Mouse (Mus musculus) brain, embryonic 14.5 days (tissue): ENCODE results near the gene Pdzd2. TPM values are rescaled to one million over a fixed set of nuclear protein-coding genes. Genes with fewer than 3 reads are reported as not detected.

Experiments
- DNase-seq: peaks from one replicate; pipeline ENCODE4 v3.0.0-alpha.2; 2011; ENCODE audit warnings: low read depth
- CTCF ChIP-seq: fragments of 200-500 bp; IDR thresholded peaks from 2 replicates; pipeline ENCODE4 v1.5.1; 2012; ENCODE audit warnings: inconsistent platforms, mild to moderate bottlenecking, moderate library complexity, borderline replicate concordance; ENCODE audit not compliant: insufficient read depth, insufficient read length; ENCODE audit errors: extremely low read depth
- POLR2A ChIP-seq: fragments of 200-500 bp; IDR thresholded peaks from 2 replicates; pipeline ENCODE4 v1.6.1; 2012; ENCODE audit warnings: mild to moderate bottlenecking, inconsistent platforms, borderline replicate concordance; ENCODE audit not compliant: poor library complexity, insufficient read depth, insufficient read length, severe bottlenecking; ENCODE audit errors: extremely low read depth
- polyA plus RNA-seq: library from polyadenylated mRNA; depleted of rRNA; stranded (reverse); fragments of >200 nt; gene quantifications from 2 replicates; pipeline ENCODE4 v1.2.3, GENCODE M21; 2012

Pdzd2 gene
- polyA plus RNA-seq, 1 experiment: 7.7 TPM

- TF ChIP-seq CTCF (no peak), POLR2A (no peak)
- no peak for DNase-seq
Observed at GRCm38 (mm10) chr15:12655959-12656662, 83.6 kb downstream of the Pdzd2 start.

GRCm38 (mm10) chr15:12655316-12655715, 84.4 kb downstream of the Pdzd2 start:
- TF ChIP-seq POLR2A (no peak), CTCF (no peak)
- DNase-seq: no peak

DNA sequence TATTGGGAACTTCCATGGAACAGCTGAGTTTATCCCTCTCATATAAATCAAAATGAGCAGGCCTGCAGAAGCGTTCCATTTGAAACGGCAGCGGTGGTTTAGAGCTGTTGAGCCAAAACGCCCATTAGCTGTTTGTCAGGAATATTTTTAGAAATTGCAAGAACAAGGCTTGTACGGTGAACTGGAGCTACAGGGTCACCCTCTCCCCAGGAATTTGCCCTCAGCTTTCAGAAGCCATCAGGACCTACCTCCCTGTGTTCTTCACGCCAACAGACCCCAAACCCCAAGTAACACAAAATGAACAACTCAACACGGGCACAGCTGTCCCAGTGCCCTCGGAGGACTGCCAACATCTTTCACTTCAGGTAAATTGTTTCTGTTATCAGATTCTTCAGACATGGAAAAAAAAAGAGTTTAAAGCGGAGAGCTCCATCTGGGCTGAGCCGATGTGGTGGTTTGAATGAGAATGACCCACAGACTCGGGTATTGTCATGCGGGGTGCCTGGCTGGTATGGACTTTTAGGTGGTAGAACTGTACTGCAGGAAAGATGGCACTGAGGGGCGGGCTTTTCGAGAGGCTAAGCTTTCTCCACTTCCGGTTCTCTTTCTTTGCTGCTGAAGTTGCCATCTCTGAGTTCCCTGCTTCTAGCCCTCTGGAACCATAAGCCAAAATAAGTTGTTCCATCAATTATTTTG, 87.2 kb downstream of the Pdzd2 start:
- DNase-seq: peak; percentile 8
- TF ChIP-seq CTCF (no peak), POLR2A (no peak)

GRCm38 (mm10) chr15:12650236-12650635, 89.5 kb downstream of the Pdzd2 start:
- no peak for TF ChIP-seq CTCF
- no peak for TF ChIP-seq POLR2A
- DNase-seq: no peak

GRCm38 (mm10) chr15:12649674-12650073, 90.0 kb downstream of the Pdzd2 start:
- DNase-seq: no peak
- TF ChIP-seq POLR2A (no peak), CTCF (no peak)

- DNase-seq: no peak
- TF ChIP-seq POLR2A (no peak), CTCF (no peak)
Observed at GRCm38 (mm10) chr15:12649131-12649530, 90.6 kb downstream of the Pdzd2 start.

DNA sequence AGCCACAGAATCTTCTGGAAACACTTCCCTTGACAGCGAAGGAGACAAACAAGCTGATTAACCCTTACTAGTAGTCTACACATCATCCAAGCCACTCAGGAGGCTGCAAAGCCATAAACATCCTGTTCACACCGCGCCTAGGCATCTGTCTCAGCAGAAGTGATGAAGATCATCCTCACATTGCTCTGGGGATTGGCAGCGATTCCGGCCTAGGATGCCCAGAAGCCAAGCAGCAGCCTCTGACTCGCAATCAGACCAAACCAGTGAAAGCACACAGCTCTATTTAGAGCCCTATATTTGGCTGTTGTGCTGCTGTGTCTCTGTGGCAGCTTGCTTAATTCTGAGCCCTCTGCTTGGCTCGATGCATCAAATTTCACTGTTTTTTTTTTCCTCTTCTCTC, 99.0 kb downstream of the Pdzd2 start:
- TF ChIP-seq CTCF: no peak
- no peak for TF ChIP-seq POLR2A
- DNase-seq: peak; percentile 44

DNA sequence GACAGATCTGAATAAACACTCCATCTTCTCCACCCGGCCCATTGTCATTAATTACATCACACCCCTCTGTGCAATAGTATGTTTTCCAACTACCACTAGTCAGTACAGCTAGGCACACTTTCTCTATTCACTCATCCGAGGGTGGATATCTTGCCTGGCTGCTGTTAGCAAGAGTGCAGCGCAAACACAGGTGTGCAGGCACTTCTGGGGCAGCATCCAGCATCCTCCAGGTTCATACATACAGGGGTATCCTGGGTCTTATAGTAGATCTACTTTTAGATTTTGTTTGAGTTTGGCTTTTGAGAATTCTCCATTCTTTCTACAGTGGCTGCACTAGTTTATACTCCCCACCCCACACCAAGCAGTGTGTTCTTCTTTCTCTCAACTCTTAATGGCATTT, 99.9 kb downstream of the Pdzd2 start:
- no peak for DNase-seq
- TF ChIP-seq POLR2A (no peak), CTCF (no peak)

DNA sequence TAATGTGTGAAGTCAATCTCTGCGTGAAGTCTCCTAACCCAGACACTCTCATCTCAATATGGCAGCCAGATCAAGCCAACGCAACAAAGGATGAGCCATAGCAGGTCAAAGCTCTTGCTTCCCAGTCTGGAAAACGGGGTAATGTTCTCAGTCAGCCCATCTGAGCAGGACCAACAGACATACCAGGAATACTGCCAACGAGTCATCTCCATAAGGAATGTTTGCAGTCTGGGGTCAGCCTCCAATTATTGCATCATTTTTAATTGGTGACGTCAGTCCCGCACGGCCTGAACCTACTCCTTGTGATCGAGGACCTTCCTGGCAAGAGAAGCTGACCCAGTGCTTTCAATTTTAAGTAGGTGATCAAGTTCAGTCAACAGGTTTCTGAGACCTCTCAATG, 100.5 kb downstream of the Pdzd2 start:
- DNase-seq: no peak
- TF ChIP-seq CTCF (no peak), POLR2A (no peak)

DNA sequence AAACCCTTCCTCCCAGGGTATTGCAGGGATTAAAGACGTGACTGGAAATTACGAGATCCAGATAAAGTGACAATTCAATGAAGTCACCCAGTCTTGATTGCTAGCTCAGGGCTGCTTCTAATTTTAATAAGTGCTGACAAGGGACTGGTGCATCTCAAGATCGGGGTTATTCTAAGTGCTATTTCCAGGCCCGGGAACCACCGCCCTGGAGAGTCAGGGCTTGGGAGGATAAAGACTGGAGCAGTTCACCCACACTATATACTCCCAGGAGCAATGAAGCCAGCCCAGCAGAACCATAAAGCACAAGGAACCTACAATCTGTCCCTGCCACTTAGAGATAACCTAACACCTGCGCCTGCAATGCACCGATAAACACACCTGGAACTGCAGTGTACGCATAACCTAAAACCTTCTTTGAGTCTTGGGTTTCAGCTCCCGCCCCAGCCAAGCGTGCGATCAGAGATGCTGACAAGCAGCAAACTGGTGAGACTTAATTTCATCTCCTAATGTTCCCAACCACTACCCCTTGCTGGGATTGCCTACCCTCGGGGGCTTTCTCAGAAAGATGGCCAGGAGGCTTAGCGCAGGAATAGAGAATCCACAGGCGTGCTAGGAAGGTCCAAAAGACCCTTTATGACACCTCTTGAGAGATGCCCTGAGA, 101.2 kb downstream of the Pdzd2 start:
- no peak for TF ChIP-seq CTCF
- DNase-seq: no peak

DNA sequence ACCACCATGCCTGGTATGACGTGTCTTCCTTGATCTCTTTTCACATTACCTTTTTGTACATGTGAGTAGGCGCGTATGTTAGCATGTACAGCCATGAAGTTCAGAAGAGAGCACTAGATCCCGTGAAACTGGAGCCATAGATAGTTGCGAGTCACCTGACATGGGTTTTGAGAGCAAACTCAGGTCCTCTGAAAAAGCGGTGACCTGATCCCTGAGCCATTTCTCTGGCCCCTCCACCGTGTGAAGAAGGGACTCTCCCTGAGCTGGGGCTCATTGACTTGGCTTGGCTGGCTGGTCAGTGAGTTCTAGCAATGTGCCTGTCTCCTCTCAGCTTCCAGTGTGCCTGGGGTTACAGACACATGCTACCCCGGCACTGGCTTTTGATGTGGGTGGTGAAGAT, 102.2 kb downstream of the Pdzd2 start:
- DNase-seq: no peak
- TF ChIP-seq CTCF (no peak), POLR2A (no peak)
